Mouse (Mus musculus) bone marrow macrophage, adult 2 months (primary cell): ENCODE results near the gene Guca1b. TPM values are rescaled to one million over a fixed set of nuclear protein-coding genes. Genes with fewer than 3 reads are reported as not detected.

Source experiments
- H3K27ac ChIP-seq: 2 replicates; pipeline ENCODE4 v1.5.1; 2012; ENCODE audit warnings: low read depth, low read length; ENCODE audit not compliant: insufficient read depth
- H3K4me1 ChIP-seq: 2 replicates; pipeline ENCODE4 v1.6.1; 2012; ENCODE audit warnings: low read length; ENCODE audit not compliant: control insufficient read depth, insufficient read depth
- H3K4me3 ChIP-seq: 2 replicates; pipeline ENCODE4 v1.5.1; 2012; ENCODE audit warnings: mild to moderate bottlenecking, low read length, moderate library complexity; ENCODE audit not compliant: insufficient read depth
- CTCF ChIP-seq: IDR thresholded peaks from 2 replicates; pipeline ENCODE4 v1.5.1; 2012; ENCODE audit warnings: low read depth, mild to moderate bottlenecking, low read length, moderate library complexity
- POLR2A ChIP-seq: IDR thresholded peaks from 2 replicates; pipeline ENCODE4 v1.6.1; 2012; ENCODE audit warnings: mild to moderate bottlenecking, low read depth, low read length, borderline replicate concordance
- polyA plus RNA-seq: library from polyadenylated mRNA; stranded (reverse); fragments of >200 nt; gene quantifications from 2 replicates; pipeline ENCODE4 v1.2.4, GENCODE M21; 2012; ENCODE audit not compliant: missing spikeins, insufficient read depth, insufficient read length

Guca1b gene
- polyA plus RNA-seq, 1 experiment: 0.99 TPM

DNA sequence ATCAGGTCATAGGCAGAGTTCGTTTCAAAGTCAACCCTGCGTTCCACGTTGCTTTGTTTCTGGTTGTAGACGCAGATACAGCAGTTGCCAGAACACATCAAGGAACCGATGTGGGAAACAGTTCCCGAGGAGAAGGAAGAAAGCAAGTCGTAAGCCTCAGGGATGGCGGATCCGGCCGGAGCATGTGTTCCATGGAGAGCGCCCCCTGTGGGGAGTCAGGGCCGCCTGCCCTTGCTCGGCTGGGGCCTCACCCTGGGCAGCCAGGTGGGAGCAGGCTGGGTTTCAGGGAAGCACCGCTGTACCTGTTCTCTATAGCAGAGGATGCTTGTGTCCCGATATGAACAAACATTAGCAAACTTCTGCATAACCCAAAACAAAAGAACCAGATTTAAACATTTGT lies 7.1 kb upstream of the Guca1b start:
- Histone ChIP-seq H3K4me1 (no peaks in the 10 kb centered on the region), H3K27ac (no peak overlapping the region), H3K4me3 (no peak overlapping the region)
- TF ChIP-seq CTCF (no peak), POLR2A (no peak)

DNA sequence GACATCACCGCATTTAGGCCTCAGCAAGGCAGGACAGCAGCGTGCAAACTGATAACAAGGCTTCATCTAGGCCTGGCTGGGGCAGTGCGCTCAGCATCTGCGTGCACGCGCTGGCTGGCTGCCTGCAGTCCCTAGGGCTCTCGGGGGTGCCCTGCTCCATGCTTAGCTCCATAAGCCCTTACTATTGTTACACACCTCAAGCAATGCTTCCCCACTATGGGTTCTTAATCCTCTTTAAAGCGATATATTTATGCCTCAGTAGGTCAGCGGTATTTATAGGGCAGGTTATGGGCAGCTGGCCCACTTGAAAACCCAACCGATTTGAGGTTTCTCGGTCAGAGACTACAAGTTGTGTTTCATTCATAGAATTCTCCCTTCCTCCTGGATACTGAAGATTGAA lies 3.3 kb upstream of the Guca1b start:
- H3K4me1 ChIP-seq: no peaks in the 10 kb centered on the region
- no peak overlapping the region for H3K27ac ChIP-seq
- TF ChIP-seq CTCF (no peak), POLR2A (no peak)
- no peak overlapping the region for H3K4me3 ChIP-seq

DNA sequence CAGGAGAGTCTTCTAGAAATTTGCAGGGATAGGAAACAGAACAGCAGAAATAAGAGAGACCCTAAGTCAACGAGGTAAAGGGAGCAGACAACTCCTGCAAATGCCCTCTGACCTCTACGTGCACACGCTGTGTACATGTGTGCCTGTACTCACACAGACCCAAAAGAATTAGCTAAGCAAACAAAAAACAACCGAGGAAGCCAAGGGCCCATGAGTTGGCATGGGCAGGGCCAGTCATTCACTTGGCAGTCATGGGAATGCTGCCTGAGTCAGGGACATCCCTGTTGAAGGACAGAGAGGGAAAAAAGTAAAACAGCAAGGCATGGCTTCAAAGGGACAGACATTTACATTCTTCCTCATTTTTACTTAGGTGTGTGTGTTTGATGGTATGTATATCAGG lies 1.9 kb upstream of the Guca1b start:
- TF ChIP-seq CTCF (no peak), POLR2A (no peak)
- no peak overlapping the region for H3K27ac ChIP-seq
- H3K4me3 ChIP-seq: no peak overlapping the region
- H3K4me1 ChIP-seq: no peaks in the 10 kb centered on the region

DNA sequence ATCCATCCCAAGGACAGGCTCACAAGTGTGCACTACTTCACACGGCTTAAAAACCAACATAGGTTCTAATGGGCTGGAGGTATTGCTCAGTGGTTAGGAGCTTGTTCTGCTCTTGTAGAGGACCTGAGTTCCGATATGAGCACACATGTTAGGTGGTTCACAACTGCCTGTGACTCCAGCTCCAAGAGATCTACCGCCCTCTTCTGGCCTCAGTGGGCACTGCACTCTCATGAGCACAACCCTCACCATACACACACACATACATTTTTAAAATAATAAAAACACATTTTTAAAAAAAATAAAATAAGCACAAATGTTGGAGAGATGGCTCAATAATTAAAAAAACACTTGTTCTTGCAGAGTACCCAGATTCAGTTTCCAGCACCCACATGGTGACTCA lies 1.1 kb upstream of the Guca1b start:
- TF ChIP-seq POLR2A (no peak), CTCF (no peak)
- no peak overlapping the region for H3K4me3 ChIP-seq
- H3K4me1 ChIP-seq: no peaks in the 10 kb centered on the region
- no peak overlapping the region for H3K27ac ChIP-seq

DNA sequence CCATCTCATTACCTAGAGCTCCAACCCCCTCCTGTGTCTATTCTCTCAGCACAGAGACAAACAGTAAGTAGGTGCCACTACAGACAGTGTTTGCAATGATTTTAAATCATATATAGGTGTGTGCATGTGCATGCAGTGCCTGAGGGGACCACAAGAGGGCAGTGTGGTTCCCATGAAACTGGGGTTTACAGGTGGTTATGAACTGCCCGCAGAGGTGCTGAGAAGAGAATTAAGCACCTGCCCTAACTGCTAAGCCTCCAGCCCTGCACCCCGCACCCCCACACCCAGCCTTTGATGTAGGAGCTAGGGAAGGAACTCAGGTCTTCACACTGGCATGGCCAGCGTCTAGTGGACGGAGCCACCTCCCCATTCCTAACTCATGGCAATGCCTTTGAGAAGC lies 1.5 kb downstream of the Guca1b start:
- Histone ChIP-seq H3K4me1 (no peaks in the 10 kb centered on the region), H3K27ac (no peak overlapping the region), H3K4me3 (no peak overlapping the region)
- peak; percentile 94 for TF ChIP-seq CTCF
- TF ChIP-seq POLR2A: no peak

DNA sequence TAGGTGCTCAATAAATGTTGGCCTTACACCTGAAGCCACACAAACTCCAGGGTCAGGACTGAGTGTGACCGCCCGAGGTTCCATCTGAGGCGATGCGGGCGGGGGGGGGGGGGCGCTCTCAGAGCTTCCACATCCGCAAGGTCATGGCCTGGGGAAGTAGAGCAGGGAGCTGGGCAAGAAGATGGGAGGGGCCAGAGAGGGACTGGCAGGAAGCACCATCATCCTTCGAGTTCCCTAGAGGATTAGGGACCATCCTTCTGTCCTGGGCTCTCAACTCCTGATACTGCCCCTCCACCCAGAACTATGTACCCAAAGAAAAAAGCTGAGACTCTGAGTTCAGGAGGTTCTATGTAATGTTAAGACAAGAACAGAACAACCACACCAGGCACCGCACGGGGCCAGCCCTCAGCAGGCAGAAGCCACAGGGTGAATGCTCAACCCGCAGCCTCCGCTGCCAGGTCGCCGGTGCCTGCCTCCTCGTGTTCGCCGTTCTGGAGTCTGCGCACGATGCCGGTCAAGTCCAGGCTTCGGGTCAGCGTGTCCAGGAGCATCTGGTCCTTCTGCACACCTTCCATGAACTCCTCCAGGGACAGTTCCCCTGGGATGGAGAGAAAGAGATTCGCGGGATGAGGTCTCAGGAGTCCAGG lies 9.2 kb downstream of the Guca1b start:
- H3K27ac ChIP-seq: peak overlapping the region; percentile 24
- no peak for TF ChIP-seq CTCF
- H3K4me1 ChIP-seq: peaks cover 5% of the 10 kb centered on the region; the same call in 1 of the 2 replicates
- H3K4me3 ChIP-seq: peak overlapping the region; percentile 70

DNA sequence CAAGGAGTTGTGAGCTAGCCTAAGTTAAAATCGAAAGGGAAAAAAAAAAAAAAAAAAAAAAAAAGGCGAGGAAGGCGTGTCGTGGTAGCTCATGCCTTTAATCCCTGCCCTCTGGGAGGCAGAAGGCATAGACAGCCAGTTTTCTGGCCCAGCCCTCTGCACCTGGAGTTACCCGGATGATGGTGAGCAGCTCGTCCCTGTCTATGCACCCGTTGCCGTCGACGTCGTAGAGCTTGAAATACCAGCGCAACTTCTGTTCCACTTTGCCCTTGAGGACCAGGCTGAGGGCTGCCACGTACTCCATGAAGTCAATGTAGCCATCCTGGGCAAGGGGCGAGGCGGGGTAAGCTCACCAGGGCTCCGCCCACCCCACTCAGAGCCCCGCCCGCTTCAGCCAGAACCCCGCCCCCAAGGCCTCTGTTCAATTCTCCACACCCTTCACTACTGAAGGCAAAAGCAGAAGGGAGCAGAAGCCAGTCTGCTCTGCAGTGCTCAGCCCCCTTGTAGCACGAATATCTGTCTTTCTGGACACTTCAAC lies 10.3 kb downstream of the Guca1b start:
- TF ChIP-seq POLR2A (no peak; the same call in 1 of the 2 replicates), CTCF (no peak)
- peak overlapping the region; percentile 61 for H3K27ac ChIP-seq

DNA sequence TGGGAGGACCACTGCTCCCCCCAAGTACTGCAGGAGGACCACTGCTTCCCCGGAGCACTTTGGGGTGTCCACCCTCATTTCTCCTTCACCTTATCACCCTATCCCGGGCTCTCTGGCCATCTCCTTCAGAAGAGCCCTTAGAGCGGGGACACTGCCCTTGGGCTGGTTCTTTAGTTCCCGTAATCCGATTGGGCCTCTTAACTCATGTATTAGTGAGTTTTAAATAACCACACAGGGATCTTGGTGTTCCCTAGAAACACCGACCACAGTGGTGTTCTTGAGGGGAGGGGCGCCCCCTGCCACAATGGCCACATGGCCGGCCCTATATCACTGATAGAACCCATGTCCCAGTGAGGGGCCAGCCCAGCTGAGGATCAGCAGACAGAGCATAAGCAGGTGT lies 13.9 kb downstream of the Guca1b start:
- TF ChIP-seq CTCF: no peak
- no peak for TF ChIP-seq POLR2A
- H3K4me1 ChIP-seq: peaks cover 5% of the 10 kb centered on the region; the same call in 1 of the 2 replicates
- no peak overlapping the region for H3K4me3 ChIP-seq
- no peak overlapping the region for H3K27ac ChIP-seq

More for the DNA sequence above, 10.3 kb downstream of the Guca1b start:
- peaks cover 5% of the 10 kb centered on the region; the same call in 1 of the 2 replicates for H3K4me1 ChIP-seq
- peak overlapping the region; percentile 70 for H3K4me3 ChIP-seq

DNA sequence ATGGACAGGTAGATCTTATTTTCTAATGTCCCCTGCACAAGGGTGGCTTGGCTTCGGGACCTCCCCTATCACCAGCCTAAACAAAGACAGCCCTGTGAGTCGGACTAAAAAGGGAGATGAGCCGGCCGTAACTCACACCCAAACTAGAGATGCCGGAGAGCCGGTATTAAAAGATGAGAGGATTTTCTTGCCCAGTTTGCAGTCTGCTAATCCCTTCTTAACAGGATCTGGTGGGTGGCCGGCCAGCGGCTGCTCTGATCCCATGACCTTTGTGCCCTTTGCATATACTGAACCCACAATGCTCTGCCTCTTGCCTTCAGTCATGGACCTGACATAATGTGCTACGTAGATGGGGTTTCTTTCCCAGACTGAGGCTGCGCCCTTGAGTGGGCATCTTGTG lies 15.3 kb downstream of the Guca1b start, which contains the start of gene Guca1a:
Guca1a (minus strand) TSS at position 134 of the 400 bp plus-strand sequence.
- TF ChIP-seq POLR2A (no peak), CTCF (no peak)
- Histone ChIP-seq H3K4me1 (peaks cover 5% of the 10 kb centered on the region; the same call in 1 of the 2 replicates), H3K27ac (no peak within 1 kb of the TSS), H3K4me3 (no peak within 1 kb of the TSS)

DNA sequence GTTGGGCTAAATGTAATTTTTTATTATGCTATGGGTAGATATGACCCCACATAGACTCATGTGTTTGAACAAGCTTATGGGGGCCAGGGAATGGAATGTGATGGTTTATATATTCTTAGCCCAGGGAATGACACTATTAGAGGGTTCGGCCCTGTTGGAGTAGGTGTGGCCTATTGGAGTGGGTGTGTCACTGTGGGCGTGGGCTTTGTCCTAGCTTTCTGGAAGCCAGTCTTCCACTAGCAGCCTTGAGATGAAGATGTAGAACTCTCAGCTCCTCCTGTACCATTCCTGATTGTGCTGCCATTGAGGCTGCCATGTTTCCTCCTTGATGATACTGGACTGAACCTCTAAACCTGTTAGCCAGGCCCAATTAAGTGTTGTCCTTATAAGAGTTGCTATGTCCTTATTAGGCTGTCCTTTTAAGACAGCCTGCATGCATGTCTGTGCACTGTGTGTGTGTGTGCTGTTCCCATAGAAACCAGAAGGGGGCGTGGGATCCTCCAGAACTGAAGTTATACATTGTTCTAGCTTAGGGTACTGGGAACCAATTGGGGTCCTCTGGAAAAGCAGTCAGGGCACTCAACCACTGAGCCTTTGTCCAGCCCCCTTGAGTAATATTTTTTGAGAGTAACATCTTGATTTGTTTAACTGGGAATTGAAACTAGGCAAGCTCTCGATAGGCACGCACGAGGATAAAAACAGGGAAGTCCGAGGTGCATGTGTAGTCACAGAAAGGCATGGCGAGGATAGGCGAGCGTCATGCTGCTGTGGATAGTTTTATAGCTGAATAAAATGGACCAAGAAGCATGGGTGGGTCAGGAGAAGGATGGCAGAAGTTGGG lies 22.7 kb downstream of the Guca1b start:
- Histone ChIP-seq H3K4me3 (no peak overlapping the region), H3K4me1 (no peaks in the 10 kb centered on the region), H3K27ac (no peak overlapping the region)
- peak; percentile 35; the same call in 1 of the 2 replicates for TF ChIP-seq CTCF
- TF ChIP-seq POLR2A: no peak
